Mouse (Mus musculus): ENCODE measurements around the gene Pold1.

DNA sequence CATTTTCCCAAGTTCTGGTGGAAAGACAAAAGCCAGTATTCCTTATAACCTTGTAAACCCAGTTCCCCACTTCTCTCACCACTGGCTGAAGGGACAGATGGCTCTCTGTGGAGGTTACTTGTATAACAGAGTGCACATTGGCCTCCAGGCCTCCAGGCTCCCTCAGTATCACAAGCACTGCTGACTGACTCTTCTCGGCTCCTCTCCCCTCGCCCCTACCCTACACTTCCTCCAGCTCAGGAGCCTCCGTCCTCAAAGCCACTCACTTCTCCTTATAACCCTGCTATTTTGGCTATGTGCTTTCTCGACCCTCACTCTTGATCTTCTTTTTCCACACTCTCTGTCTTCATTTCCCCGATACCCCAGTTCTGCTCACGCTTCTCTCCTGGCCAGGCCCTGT lies 16.8 kb upstream of the Pold1 start:
- no peak for TF ChIP-seq CTCF (IDR thresholded peaks at IDR 0.05; ENCODE audit: low read depth, low read length)
- TF ChIP-seq POLR2A (IDR thresholded peaks at IDR 0.05; ENCODE audit: extremely low read depth, insufficient read depth, low read length) = no peak
